Mouse (Mus musculus): Measurements from ENCODE around the gene Birc7. TPM values are rescaled to one million over a fixed set of nuclear protein-coding genes. Genes with fewer than 3 reads are reported as not detected.

Gene Birc7
- total RNA-seq, 2 experiments from 2014 or later: not detected

GRCm38 (mm10) chr2:180967010-180967763 lies 38.4 kb downstream of the Birc7 start, which contains the start of gene Arfgap1:
Arfgap1 (plus strand) TSS chr2:180967225.
- peak; percentile 95 for DNase-seq

- DNase-seq: no peak
Measured at GRCm38 (mm10) chr2:180981133-180981532, 52.3 kb downstream of the Birc7 start.

Small RNA genes lying within 50 kb of the gene (microRNA-seq; reads per million reads assigned to microRNA genes)
- 0 reads per million in 2 experiments for gene Mir124a-3

Other genes starting within 250 kb of the Birc7 start
- 10 to 100 TPM; 40.5 to 44.0 TPM for gene Dido1, start 219.0 kb upstream of the Birc7 start, total RNA-seq (2021)
- 10 to 100 TPM; 68.5 to 69.9 TPM for gene Gid8, start 218.9 kb upstream of the Birc7 start, total RNA-seq (2021)
- gene Slc17a9, start 203.8 kb upstream of the Birc7 start, total RNA-seq (2021): under 1 TPM; 0.69 to 0.88 TPM
- not detected for gene Bhlhe23, start 152.1 kb upstream of the Birc7 start, total RNA-seq (2021)
- gene Ythdf1, start 8.1 kb upstream of the Birc7 start, total RNA-seq (2021): 10 to 100 TPM; 47.0 to 47.8 TPM
- gene Nkain4, start 25.7 kb downstream of the Birc7 start, total RNA-seq (2021): 10 to 100 TPM; 12.5 to 13.4 TPM
- 10 to 100 TPM; 64.5 to 64.8 TPM for gene Arfgap1, start 38.2 kb downstream of the Birc7 start, total RNA-seq (2021)
- gene Col20a1, start 57.5 kb downstream of the Birc7 start, total RNA-seq (2021): under 1 TPM; 0.29 to 0.33 TPM
- under 1 TPM; 0.11 to 0.17 TPM for gene Chrna4, start 114.5 kb downstream of the Birc7 start, total RNA-seq (2021)
- under 1 TPM in 1 of 2 experiments, not detected in 1; 0.29 TPM for gene Kcnq2, start 206.3 kb downstream of the Birc7 start, total RNA-seq (2021)
- 100 to 1,000 TPM; 460 to 501 TPM for gene Eef1a2, start 228.0 kb downstream of the Birc7 start, total RNA-seq (2021)